Mouse (Mus musculus): ENCODE data around the gene Rbm41.

DNA sequence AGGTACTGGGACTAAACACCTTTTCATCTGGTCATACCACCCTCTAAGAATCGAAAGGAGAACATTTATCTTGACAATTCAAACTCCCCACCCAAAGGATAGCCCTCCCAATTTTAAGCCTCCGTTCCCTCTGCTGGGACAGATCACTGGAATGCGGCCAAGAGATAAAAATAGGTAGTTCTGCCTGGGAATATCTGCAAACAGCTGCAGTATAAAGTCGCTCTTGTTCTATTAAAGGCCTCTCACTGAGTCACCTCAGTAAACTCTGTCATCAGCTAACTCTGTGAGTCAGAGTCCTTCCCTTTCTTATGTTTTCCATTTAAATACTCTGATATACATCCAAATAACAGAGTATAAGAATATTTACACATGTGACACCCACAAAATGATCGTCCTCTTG is 139.0 kb downstream of the Rbm41 start:
- TF ChIP-seq CTCF (IDR thresholded peaks at IDR 0.05; ENCODE audit: borderline replicate concordance, extremely low read depth, insufficient read depth, insufficient read length) (no peak), POLR2A (IDR thresholded peaks at IDR 0.05; ENCODE audit: borderline replicate concordance, extremely low read depth, insufficient read depth, insufficient read length, poor library complexity, severe bottlenecking) (no peak)

Data from brain, embryonic 14.5 days (tissue).